Mouse (Mus musculus): Measurements from ENCODE around the gene Ift88.

GRCm38 (mm10) chr14:57509554-57509953, 85.7 kb downstream of the Ift88 start:
- TF ChIP-seq CTCF (IDR thresholded peaks at IDR 0.05; ENCODE audit: low read depth, low read length) (no peak), TAL1 (conservative IDR thresholded peaks at IDR 0.05; ENCODE audit: low read depth, low read length) (no peak), POLR2AphosphoS5 (IDR thresholded peaks at IDR 0.05; ENCODE audit: insufficient replicate concordance, low read depth, low read length) (no peak), GATA1 (IDR thresholded peaks at IDR 0.05; ENCODE audit: borderline replicate concordance, low read length) (no peak), GATA2 (IDR thresholded peaks at IDR 0.05; ENCODE audit: borderline replicate concordance, low read depth, low read length) (no peak)

Measured in G1E (cell line).